12 mouse cellular contexts compared by ENCODE assay signal in the genomic region with DNA sequence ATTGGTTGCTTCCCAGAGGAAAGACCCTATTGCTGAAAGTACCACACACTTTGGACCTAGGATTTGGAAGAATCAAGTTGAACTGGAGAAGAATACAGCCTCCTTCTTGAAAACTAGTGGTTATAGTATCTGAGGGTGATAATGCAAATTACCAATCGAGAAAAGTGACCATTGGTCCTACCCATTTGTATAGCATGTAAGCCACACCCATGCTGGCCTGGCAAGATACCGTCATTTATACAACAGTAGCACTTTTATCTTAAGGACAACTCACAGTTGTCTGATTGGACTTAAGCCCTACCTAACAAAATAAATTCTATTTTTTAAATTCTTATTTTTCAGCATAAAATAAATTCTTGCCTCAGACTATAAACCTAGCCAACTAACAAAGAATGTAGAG.
"Had no signal": no experiment of that assay in that cellular context is flagged by ENCODE, and none has a peak within 500 bp of the region (broad histone marks: within the 10 kb centered on the region; RNA-seq: fewer than 3 reads in every experiment).

No protein-coding gene starts in this region.

- H3K9ac ChIP-seq: intestine, embryonic 15.5 days; limb, embryonic 12.5 days; midbrain, embryonic 13.5 days; stomach, embryonic 15.5 days had no signal

- DNase-seq: kidney, adult 18-20 months; kidney, postnatal 14 days; lung, postnatal 4 days; right cerebral cortex, postnatal 14 days; thymus, adult 2 months; thymus, postnatal 25 days had no signal

- H3K4me2 ChIP-seq: intestine, embryonic 15.5 days; limb, embryonic 12.5 days; midbrain, embryonic 13.5 days; stomach, embryonic 15.5 days had no signal

- ATAC-seq: intestine, embryonic 15.5 days; midbrain, embryonic 13.5 days had no signal

- H3K27ac ChIP-seq: intestine, embryonic 15.5 days; left cerebral cortex, adult 2 months; limb, embryonic 12.5 days; midbrain, embryonic 13.5 days; stomach, embryonic 15.5 days had no signal

- H3K4me1 ChIP-seq: intestine, embryonic 15.5 days; limb, embryonic 12.5 days; megakaryocyte, embryonic 14.5 days; midbrain, embryonic 13.5 days; stomach, embryonic 15.5 days had no signal

- H3K9me3 ChIP-seq: intestine, embryonic 15.5 days; limb, embryonic 12.5 days; megakaryocyte, embryonic 14.5 days; midbrain, embryonic 13.5 days; stomach, embryonic 15.5 days had no signal

- H3K36me3 ChIP-seq: intestine, embryonic 15.5 days; limb, embryonic 12.5 days; midbrain, embryonic 13.5 days; stomach, embryonic 15.5 days had no signal

- H3K27me3 ChIP-seq: intestine, embryonic 15.5 days; limb, embryonic 12.5 days; megakaryocyte, embryonic 14.5 days; midbrain, embryonic 13.5 days; stomach, embryonic 15.5 days had no signal

- H3K4me3 ChIP-seq: intestine, embryonic 15.5 days; left cerebral cortex, adult 2 months; limb, embryonic 12.5 days; megakaryocyte, embryonic 14.5 days; midbrain, embryonic 13.5 days; stomach, embryonic 15.5 days had no signal
